Mouse (Mus musculus) kidney, adult 11 months (tissue): ENCODE measurements at regions not wholly inside any gene's neighbourhood (a gene's known extent, or its start where the extent isn't known, plus 50 kb on each side); places are given as distances from the start of the nearest gene placed in this dataset.
"Not testable (repeated sequence)": the region's sequence is repeated elsewhere in the genome, so short reads cannot be mapped to it uniquely, and the experiment has no call there.

Source experiments
- DNase-seq: peaks from one replicate; pipeline ENCODE4 v3.0.0; 2022

- DNase-seq: peak; percentile 64
Observed at GRCm38 (mm10) chr7:82047456-82047855, 55.4 kb upstream of the Bnc1 start.

GRCm38 (mm10) chr7:82053411-82053810, 61.3 kb upstream of the Bnc1 start:
- DNase-seq: no peak

- no peak for DNase-seq
Observed at GRCm38 (mm10) chr7:82056551-82057230, 64.6 kb upstream of the Bnc1 start.

- no peak for DNase-seq
Observed at GRCm38 (mm10) chr7:82063407-82063806, 71.3 kb upstream of the Bnc1 start.

- no peak for DNase-seq
Observed at GRCm38 (mm10) chr7:82069629-82070450, 77.7 kb upstream of the Bnc1 start.

- DNase-seq: no peak
Observed at GRCm38 (mm10) chr7:82070946-82071727, 79.0 kb upstream of the Bnc1 start.

GRCm38 (mm10) chr7:82075359-82075758, 83.3 kb upstream of the Bnc1 start:
- no peak for DNase-seq

- no peak for DNase-seq
Observed at GRCm38 (mm10) chr7:82081851-82082250, 89.8 kb upstream of the Bnc1 start.

- DNase-seq: no peak
Observed at GRCm38 (mm10) chr7:82082883-82083282, 90.8 kb upstream of the Sh3gl3 start.

GRCm38 (mm10) chr7:82084473-82084872, 89.2 kb upstream of the Sh3gl3 start:
- no peak for DNase-seq

- DNase-seq: no peak
Observed at GRCm38 (mm10) chr7:82085205-82085604, 88.4 kb upstream of the Sh3gl3 start.

- DNase-seq: no peak
Observed at GRCm38 (mm10) chr7:82098136-82098535, 75.5 kb upstream of the Sh3gl3 start.

GRCm38 (mm10) chr7:82101314-82101713, 72.3 kb upstream of the Sh3gl3 start:
- DNase-seq: no peak

- no peak for DNase-seq
Observed at GRCm38 (mm10) chr7:82105631-82106030, 68.0 kb upstream of the Sh3gl3 start.

GRCm38 (mm10) chr7:82109141-82109540, 64.5 kb upstream of the Sh3gl3 start:
- DNase-seq: not testable (repeated sequence)

- DNase-seq: no peak
Observed at GRCm38 (mm10) chr7:82109550-82109949, 64.1 kb upstream of the Sh3gl3 start.

GRCm38 (mm10) chr7:82109977-82110376, 63.7 kb upstream of the Sh3gl3 start:
- no peak for DNase-seq

- DNase-seq: no peak
Observed at GRCm38 (mm10) chr7:82112046-82112445, 61.6 kb upstream of the Sh3gl3 start.

- DNase-seq: no peak
Observed at GRCm38 (mm10) chr7:82115646-82116045, 58.0 kb upstream of the Sh3gl3 start.

- DNase-seq: peak; percentile 32
Observed at GRCm38 (mm10) chr7:82119266-82119665, 54.4 kb upstream of the Sh3gl3 start.

- no peak for DNase-seq
Observed at GRCm38 (mm10) chr7:82119866-82120265, 53.8 kb upstream of the Sh3gl3 start.

GRCm38 (mm10) chr7:82121746-82122145, 51.9 kb upstream of the Sh3gl3 start:
- DNase-seq: peak; percentile 20
